Mouse (Mus musculus) kidney, adult 10 weeks (tissue): ENCODE results near the gene Zfp644. TPM values are rescaled to one million over a fixed set of nuclear protein-coding genes. Genes with fewer than 3 reads are reported as not detected.

Experiments
- polyA plus RNA-seq: library from polyadenylated mRNA; stranded (reverse); fragments of 350-450 nt; fragmentation: Illumina TruSeq; extraction: RNeasy Lipid Tissue Mini Kit (QIAGEN cat#74804); gene quantifications from one replicate; pipeline ENCODE4 v1.2.3, GENCODE M21; 2014; ENCODE audit warnings: low read depth, low replicate concordance

Zfp644 gene
- 55.1 TPM for polyA plus RNA-seq

GRCm38 (mm10) chr5:106696396-106697337 lies at the start of gene Zfp644:
Gene Zfp644 (minus strand): TSS chr5:106697287.

GRCm38 (mm10) chr5:106608798-106609197 lies 88.3 kb downstream of the Zfp644 start, which contains the start of gene Gm17304:
Gene Gm17304 (plus strand): TSS chr5:106609098.

Other genes with a start within 250 kb of the Zfp644 start
- gene Barhl2, start 239.1 kb downstream of the Zfp644 start, polyA plus RNA-seq, result not detected
- gene Gm17304, start 88.2 kb downstream of the Zfp644 start, polyA plus RNA-seq, result not detected
- gene Hfm1, start 229.0 kb upstream of the Zfp644 start, polyA plus RNA-seq, result 0.32 TPM